Mouse (Mus musculus): ENCODE measurements at regions not wholly inside any gene's neighbourhood (a gene's known extent, or its start where the extent isn't known, plus 50 kb on each side); places are given as distances from the start of the nearest gene placed in this dataset.
"Not testable (repeated sequence)": the region's sequence is repeated elsewhere in the genome, so short reads cannot be mapped to it uniquely, and the experiment has no call there.

- no peak for DNase-seq
These were observed 151.9 kb upstream of the Unc93a2 start for GRCm38 (mm10) chr17:7537210-7537609.

- no peak for DNase-seq
These were observed 149.3 kb upstream of the Unc93a2 start for GRCm38 (mm10) chr17:7534386-7535059.

- no peak for DNase-seq
These were observed 148.3 kb upstream of the Unc93a2 start for GRCm38 (mm10) chr17:7533552-7533951.

- no peak for DNase-seq
These were observed 147.4 kb upstream of the Unc93a2 start for GRCm38 (mm10) chr17:7532618-7533017.

- DNase-seq: no peak
These were observed 144.0 kb upstream of the Unc93a2 start for GRCm38 (mm10) chr17:7529304-7529703.

- peak; percentile 11 for DNase-seq
These were observed 142.4 kb upstream of the Unc93a2 start for GRCm38 (mm10) chr17:7527681-7528080.

GRCm38 (mm10) chr17:7524497-7524896, 139.2 kb upstream of the Unc93a2 start:
- not testable (repeated sequence) for DNase-seq

- DNase-seq: no peak
These were observed 135.9 kb upstream of the Unc93a2 start for GRCm38 (mm10) chr17:7521127-7521526.
